Mouse (Mus musculus): Measurements from ENCODE around the gene Snx9. TPM values are rescaled to one million over a fixed set of nuclear protein-coding genes. Genes with fewer than 3 reads are reported as not detected.

Snx9 gene
- polyA plus RNA-seq, 1 experiment: 35.2 TPM

DNA sequence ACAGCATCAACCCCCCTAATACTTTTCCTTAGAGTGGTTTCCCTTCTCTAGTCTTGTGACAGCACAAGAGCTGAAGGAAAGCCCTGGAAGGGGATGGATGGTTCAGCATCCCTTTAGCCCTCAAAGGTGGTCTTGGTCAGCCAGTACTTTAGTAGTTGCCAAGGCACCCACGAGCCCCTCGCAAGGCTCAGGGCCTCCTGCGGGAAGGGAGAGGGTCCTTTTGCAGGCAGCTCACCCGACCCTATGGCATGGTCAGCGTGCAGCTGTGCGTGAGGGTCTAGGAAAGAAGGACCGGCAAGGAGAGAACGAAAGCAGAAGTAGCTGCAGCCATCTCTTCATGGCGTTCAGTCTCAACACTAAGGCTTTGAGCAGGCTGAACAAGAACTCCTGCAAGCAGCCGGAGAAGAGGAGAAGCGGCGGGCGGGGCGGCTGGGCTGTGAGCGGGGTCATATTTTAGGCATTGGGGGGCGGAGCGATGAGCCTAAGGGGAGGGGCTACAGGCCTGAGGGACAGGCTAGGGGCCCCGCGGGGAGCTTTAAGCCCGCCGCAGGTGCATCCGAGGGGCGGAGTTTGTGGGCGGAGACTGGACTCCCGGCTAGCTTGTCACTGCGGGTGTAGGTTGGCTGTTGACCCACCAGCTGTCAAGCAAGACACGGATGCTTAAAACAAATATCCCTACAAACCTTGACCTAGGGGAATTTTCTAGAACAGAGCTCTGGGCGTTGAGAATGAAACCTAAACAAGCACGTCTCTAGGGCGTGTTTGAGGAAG is 93.6 kb downstream of the Snx9 start:
- Histone ChIP-seq H3K27me3 (replicated peaks) (no peaks in the 10 kb centered on the region), H3K36me3 (replicated peaks; ENCODE audit: low read length) (peaks cover 31% of the 10 kb centered on the region), H3K9me3 (peaks cover 4% of the 10 kb centered on the region; the same call in 1 of the 2 replicates), H3K4me1 (peaks cover 48% of the 10 kb centered on the region), H3K4me3 (replicated peaks) (peak overlapping the region; percentile 91)
- TF ChIP-seq GATA1 (IDR thresholded peaks at IDR 0.05; ENCODE audit: borderline replicate concordance, low read length): no peak
- no peak for TF ChIP-seq FLI1 (IDR thresholded peaks at IDR 0.05; ENCODE audit: low read length)

DNA sequence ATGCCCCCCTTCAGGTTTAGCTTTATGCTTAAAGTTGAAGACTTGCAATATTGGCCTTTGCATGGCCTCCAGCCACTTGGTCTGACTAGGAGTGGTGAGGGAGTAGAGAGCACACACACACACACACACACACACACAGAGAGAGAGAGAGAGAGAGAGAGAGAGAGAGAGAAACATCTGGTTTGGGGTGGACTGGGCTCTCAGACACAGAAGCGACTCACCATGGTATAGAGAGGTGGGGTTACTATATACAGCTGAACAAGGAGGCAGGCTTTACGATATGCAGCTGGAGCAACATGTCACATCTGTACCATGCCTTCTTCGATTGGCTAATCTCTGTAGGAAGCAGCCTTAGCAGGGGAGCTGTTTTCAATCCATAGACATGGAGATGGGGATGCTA is 94.6 kb downstream of the Snx9 start:
- H3K4me3 ChIP-seq (replicated peaks): peak overlapping the region; percentile 91
- peaks cover 24% of the 10 kb centered on the region for H3K36me3 ChIP-seq (replicated peaks; ENCODE audit: low read length)
- peaks cover 4% of the 10 kb centered on the region; the same call in 1 of the 2 replicates for H3K9me3 ChIP-seq
- TF ChIP-seq GATA1 (IDR thresholded peaks at IDR 0.05; ENCODE audit: borderline replicate concordance, low read length): no peak
- no peak for TF ChIP-seq FLI1 (IDR thresholded peaks at IDR 0.05; ENCODE audit: low read length)
- H3K27me3 ChIP-seq (replicated peaks): peaks cover 8% of the 10 kb centered on the region
- peaks cover 56% of the 10 kb centered on the region for H3K4me1 ChIP-seq

DNA sequence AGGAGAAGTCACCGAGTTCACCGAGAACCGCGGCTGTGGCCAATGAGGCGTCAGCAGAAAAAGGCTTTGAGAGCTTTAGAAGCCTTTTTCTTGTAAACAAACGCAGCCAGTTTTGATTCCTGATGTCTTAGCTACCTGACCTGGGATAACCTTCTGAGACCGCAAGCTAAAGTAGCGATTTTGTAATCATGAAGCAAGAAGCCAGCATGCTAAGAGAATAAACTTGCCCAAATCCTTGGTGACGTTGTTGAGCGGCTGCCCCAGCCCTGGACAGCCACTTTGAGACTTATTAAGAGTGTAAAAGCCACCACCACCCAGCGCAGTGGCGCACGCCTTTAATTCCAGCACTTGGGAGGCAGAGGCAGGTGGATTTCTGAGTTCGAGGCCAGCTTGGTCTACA is 95.1 kb downstream of the Snx9 start:
- Histone ChIP-seq H3K36me3 (replicated peaks; ENCODE audit: low read length) (peaks cover 20% of the 10 kb centered on the region), H3K4me3 (replicated peaks) (no peak overlapping the region), H3K27me3 (replicated peaks) (peaks cover 10% of the 10 kb centered on the region), H3K4me1 (peaks cover 56% of the 10 kb centered on the region), H3K9me3 (peaks cover 4% of the 10 kb centered on the region; the same call in 1 of the 2 replicates)
- no peak for TF ChIP-seq GATA1 (IDR thresholded peaks at IDR 0.05; ENCODE audit: borderline replicate concordance, low read length)
- no peak for TF ChIP-seq FLI1 (IDR thresholded peaks at IDR 0.05; ENCODE audit: low read length)

DNA sequence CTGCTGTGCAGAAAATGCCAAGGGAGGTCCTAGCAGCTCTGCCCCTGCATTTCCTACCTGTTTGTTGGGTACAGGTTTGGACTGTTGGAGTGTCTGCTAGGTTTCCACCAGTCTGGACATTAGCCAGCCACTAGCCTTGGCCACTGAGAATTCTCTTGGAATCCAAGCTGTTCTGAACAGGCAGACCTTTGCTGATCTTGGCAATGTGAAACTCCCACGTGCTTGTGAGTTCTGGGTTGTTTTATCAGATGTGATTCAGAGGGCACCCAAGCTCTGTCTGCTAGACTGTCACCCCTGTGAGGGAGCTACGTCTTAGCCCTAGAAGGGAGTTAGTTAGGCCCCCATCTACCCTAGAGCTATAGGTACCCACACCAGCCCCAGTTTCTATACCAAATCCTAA is 96.3 kb downstream of the Snx9 start:
- Histone ChIP-seq H3K27me3 (replicated peaks) (peaks cover 12% of the 10 kb centered on the region), H3K9me3 (peaks cover 4% of the 10 kb centered on the region; the same call in 1 of the 2 replicates), H3K4me3 (replicated peaks) (no peak overlapping the region), H3K4me1 (peaks cover 64% of the 10 kb centered on the region), H3K36me3 (replicated peaks; ENCODE audit: low read length) (peaks cover 9% of the 10 kb centered on the region)
- no peak for TF ChIP-seq FLI1 (IDR thresholded peaks at IDR 0.05; ENCODE audit: low read length)
- no peak for TF ChIP-seq GATA1 (IDR thresholded peaks at IDR 0.05; ENCODE audit: borderline replicate concordance, low read length)

DNA sequence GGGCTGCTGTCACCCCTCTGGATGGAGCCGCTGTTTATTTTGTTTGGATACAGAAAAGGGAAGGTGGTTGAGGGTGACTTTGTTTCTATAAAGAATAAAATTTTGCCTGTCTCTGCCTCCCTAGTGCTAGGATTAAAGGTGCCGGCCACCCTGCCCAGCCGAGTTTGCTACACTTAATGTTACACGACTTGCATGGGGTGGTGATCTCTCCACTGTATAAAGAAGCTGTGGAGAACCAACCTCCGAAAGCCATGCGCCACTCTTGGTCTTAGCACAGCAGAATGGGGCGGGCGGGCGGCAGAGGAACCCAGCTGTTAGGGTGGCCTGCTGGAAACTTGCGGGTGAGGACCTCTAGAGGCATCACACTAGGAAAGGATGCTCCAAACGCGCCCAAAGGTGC is 98.7 kb downstream of the Snx9 start:
- Histone ChIP-seq H3K27me3 (replicated peaks) (peaks cover 12% of the 10 kb centered on the region), H3K4me1 (peaks cover 63% of the 10 kb centered on the region), H3K9me3 (peaks cover 4% of the 10 kb centered on the region; the same call in 1 of the 2 replicates), H3K36me3 (replicated peaks; ENCODE audit: low read length) (peaks cover 3% of the 10 kb centered on the region), H3K4me3 (replicated peaks) (no peak overlapping the region)
- TF ChIP-seq GATA1 (IDR thresholded peaks at IDR 0.05; ENCODE audit: borderline replicate concordance, low read length) (no peak), FLI1 (IDR thresholded peaks at IDR 0.05; ENCODE audit: low read length) (no peak)

DNA sequence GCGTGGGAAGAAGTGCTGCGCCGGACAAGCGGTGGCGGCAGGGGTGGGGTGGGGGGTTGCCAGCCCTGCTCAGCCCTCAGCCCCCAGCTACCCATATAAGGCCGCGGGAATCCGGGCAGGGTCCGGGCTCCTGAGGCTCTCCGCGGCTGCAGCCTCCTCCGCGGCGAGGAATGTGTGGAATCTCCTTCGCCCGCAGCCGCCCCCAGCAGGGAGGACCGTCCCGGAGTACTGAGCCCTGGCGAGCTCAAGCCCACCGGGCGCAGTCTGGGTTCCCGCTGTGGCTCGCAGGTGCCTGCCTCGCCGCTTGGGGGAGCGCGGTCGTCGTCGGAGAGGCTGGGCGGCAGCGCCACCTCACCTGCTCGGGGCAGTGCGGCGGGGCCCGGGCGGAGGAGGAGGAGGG is 99.7 kb downstream of the Snx9 start:
- Histone ChIP-seq H3K27me3 (replicated peaks) (peaks cover 12% of the 10 kb centered on the region), H3K36me3 (replicated peaks; ENCODE audit: low read length) (peaks cover 5% of the 10 kb centered on the region), H3K4me3 (replicated peaks) (peak overlapping the region; percentile 95), H3K9me3 (peaks cover 4% of the 10 kb centered on the region; the same call in 1 of the 2 replicates), H3K4me1 (peaks cover 61% of the 10 kb centered on the region)
- TF ChIP-seq GATA1 (IDR thresholded peaks at IDR 0.05; ENCODE audit: borderline replicate concordance, low read length): no peak
- TF ChIP-seq FLI1 (IDR thresholded peaks at IDR 0.05; ENCODE audit: low read length): no peak

DNA sequence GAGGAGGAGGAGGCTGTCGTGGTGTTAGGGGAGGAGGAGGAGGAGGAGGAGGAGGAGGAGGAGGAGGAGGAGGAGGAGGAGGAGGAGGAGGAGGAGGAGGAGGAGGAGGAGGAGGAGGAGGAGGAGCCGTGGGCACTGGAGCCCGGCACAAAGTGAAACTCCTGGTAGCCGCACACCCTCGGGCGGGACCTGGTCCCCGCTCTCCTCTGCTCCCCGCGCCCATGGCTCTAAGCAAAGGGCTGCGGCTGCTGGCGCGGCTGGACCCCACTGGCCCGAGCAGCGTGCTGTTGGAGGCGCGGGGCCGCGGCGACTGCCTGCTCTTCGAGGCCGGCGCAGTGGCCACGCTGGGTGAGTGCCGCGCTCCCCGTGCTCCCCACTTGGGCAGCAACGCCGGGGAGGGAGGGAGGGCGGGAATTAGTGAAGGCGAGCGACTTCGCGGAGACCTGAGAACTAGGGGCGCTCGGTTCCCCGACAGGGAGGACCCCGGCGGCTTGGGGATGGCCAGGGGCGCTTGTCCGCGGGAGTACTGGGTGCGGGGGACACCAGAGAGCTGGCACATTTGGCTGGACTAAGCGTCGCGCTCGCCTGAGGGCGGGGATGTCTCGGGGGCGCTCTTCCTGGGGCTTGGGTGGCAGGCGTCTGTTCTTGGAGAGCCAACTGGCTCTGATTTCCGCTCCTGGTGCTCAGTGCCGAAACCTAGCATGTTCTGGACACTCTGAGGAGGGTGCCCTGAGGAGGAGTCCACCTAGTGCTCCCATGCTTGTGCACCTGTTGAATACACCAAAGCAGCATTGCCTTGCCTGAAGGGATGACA is 100.3 kb downstream of the Snx9 start, which contains the start of gene Synj2:
Synj2 (plus strand) TSS at position 51 of the 814 bp plus-strand sequence.
- H3K4me1 ChIP-seq: peaks cover 60% of the 10 kb centered on the region
- TF ChIP-seq GATA1 (IDR thresholded peaks at IDR 0.05; ENCODE audit: borderline replicate concordance, low read length): no peak
- no peak for TF ChIP-seq FLI1 (IDR thresholded peaks at IDR 0.05; ENCODE audit: low read length)
- H3K4me3 ChIP-seq (replicated peaks): peak within 1 kb of the TSS; percentile 95
- H3K9me3 ChIP-seq: peaks cover 4% of the 10 kb centered on the region; the same call in 1 of the 2 replicates
- peaks cover 5% of the 10 kb centered on the region for H3K36me3 ChIP-seq (replicated peaks; ENCODE audit: low read length)
- H3K27me3 ChIP-seq (replicated peaks): peaks cover 12% of the 10 kb centered on the region

DNA sequence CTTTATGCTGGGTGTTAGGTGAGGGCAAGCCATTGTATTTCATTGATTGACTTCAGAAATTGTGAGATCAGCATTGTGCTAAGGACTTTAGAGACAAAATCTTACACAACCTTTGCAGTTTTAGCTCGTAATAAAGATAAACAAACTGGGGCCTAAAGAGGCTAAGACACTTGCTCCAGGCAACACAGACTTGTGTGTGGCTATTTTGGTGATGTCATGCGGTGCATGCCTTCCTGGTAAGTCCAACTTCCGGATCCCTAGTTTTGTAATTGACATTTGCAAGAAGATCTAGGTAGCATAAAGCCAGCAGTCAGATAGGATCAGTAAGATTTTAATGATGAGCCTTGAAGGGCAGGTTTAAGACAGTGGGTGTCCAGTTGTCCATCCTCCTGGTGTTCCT is 101.0 kb downstream of the Snx9 start:
- H3K36me3 ChIP-seq (replicated peaks; ENCODE audit: low read length): peaks cover 5% of the 10 kb centered on the region
- H3K4me3 ChIP-seq (replicated peaks): peak overlapping the region; percentile 95
- H3K4me1 ChIP-seq: peaks cover 64% of the 10 kb centered on the region
- no peak for TF ChIP-seq GATA1 (IDR thresholded peaks at IDR 0.05; ENCODE audit: borderline replicate concordance, low read length)
- no peak for TF ChIP-seq FLI1 (IDR thresholded peaks at IDR 0.05; ENCODE audit: low read length)
- peaks cover 12% of the 10 kb centered on the region for H3K27me3 ChIP-seq (replicated peaks)
- H3K9me3 ChIP-seq: peaks cover 4% of the 10 kb centered on the region; the same call in 1 of the 2 replicates

DNA sequence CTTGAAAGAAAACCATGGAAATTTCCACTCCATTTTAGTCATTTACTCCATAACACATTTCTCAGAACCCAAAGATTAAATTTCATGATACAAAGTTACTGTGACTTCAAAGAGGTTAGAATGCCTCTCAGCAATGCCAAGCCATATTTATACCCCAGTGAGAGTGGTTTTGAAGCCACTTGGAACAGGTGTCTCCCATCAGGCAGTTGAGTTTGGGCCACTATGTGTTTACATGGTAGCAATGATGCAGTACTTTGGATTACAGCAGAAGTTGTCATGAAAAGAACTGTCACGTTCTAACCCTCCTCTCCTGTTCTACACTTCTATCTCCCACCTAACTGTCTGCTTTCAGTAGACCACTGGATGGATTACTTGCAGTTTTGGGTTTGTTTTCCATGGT is 101.9 kb downstream of the Snx9 start:
- Histone ChIP-seq H3K9me3 (peaks cover 4% of the 10 kb centered on the region; the same call in 1 of the 2 replicates), H3K36me3 (replicated peaks; ENCODE audit: low read length) (peaks cover 5% of the 10 kb centered on the region), H3K27me3 (replicated peaks) (peaks cover 15% of the 10 kb centered on the region), H3K4me1 (peaks cover 61% of the 10 kb centered on the region), H3K4me3 (replicated peaks) (no peak overlapping the region)
- TF ChIP-seq GATA1 (IDR thresholded peaks at IDR 0.05; ENCODE audit: borderline replicate concordance, low read length): no peak
- TF ChIP-seq FLI1 (IDR thresholded peaks at IDR 0.05; ENCODE audit: low read length): no peak
